Mouse (Mus musculus): ENCODE data around the gene Ftl1. TPM values are rescaled to one million over a fixed set of nuclear protein-coding genes. Genes with fewer than 3 reads are reported as not detected.

Ftl1 gene
- total and polyA plus RNA-seq, 3 experiments, result 31.2 to 1,027 (median 142) TPM

- Histone ChIP-seq H3K27me3 (replicated peaks) (no peaks in the 10 kb centered on the region), H3K36me3 (replicated peaks in 1 of 2; ENCODE audit: control insufficient read depth in 1 of 2, insufficient read depth in 1 of 2, low read length in 1 of 2) (peaks cover 24 to 44% of the 10 kb centered on the region in 2 experiments), H3K9ac (ENCODE audit: insufficient read depth, low read depth) (no peak overlapping the region), H3K79me2 (replicated peaks; ENCODE audit: control insufficient read depth, extremely low read depth, insufficient read depth, poor library complexity, severe bottlenecking) (no peaks in the 10 kb centered on the region), H3K9me3 (replicated peaks; ENCODE audit: low read length) (no peaks in the 10 kb centered on the region), H3K27ac (ENCODE audit: insufficient read depth, low read depth) (no peak overlapping the region), H3K4me1 (ENCODE audit: control insufficient read depth in 1 of 2, insufficient read depth in 2 of 2) (peaks cover 6 to 32% of the 10 kb centered on the region in 2 experiments; a peak in 3 of 4 replicates), H3K4me3 (replicated peaks in 1 of 3; ENCODE audit: low read depth in 2 of 3, low read length in 2 of 3, poor library complexity in 1 of 3) (no peak overlapping the region), H3K4me2 (ENCODE audit: insufficient read depth, low read depth, poor library complexity, severe bottlenecking) (no peak overlapping the region)
- in situ Hi-C loops (cut with MboI; ENCODE audit: low pct_ligation_motif_present, low pct_unique_long_range_greater_than_20kb, low sequenced_read_pairs) (no loop called here), dilution Hi-C loops (cut with MboI; ENCODE audit: extremely low pct_ligation_motif_present, extremely low pct_unique_long_range_greater_than_20kb, low sequenced_read_pairs) (no loop called here)
- no peak for DNase-seq (ENCODE audit: extremely low read depth)
- no peak for TF ChIP-seq ELF1 (IDR thresholded peaks at IDR 0.05; ENCODE audit: low read depth, low read length)
These were observed 29.9 kb upstream of the Ftl1 start for GRCm38 (mm10) chr7:45489578-45489977.

GRCm38 (mm10) chr7:45488293-45489204, 28.9 kb upstream of the Ftl1 start, which contains the start of gene Dhdh:
Gene Dhdh (minus strand): TSS chr7:45488805.
- H3K4me1 ChIP-seq (ENCODE audit: control insufficient read depth in 1 of 2, insufficient read depth in 2 of 2), result peaks cover 6 to 30% of the 10 kb centered on the region in 2 experiments; a peak in 3 of 4 replicates
- H3K4me2 ChIP-seq (ENCODE audit: insufficient read depth, low read depth, poor library complexity, severe bottlenecking), result peak within 1 kb of the TSS; percentile 60
- peak within 1 kb of the TSS; percentile 69 to 77 (median 74) for H3K4me3 ChIP-seq (replicated peaks in 1 of 3; ENCODE audit: low read depth in 2 of 3, low read length in 2 of 3, poor library complexity in 1 of 3)
- H3K9me3 ChIP-seq (replicated peaks; ENCODE audit: low read length), result no peaks in the 10 kb centered on the region
- H3K36me3 ChIP-seq (replicated peaks in 1 of 2; ENCODE audit: control insufficient read depth in 1 of 2, insufficient read depth in 1 of 2, low read length in 1 of 2), result peaks cover 15 to 36% of the 10 kb centered on the region in 2 experiments
- peak within 1 kb of the TSS; percentile 87 for H3K9ac ChIP-seq (ENCODE audit: insufficient read depth, low read depth)
- H3K27ac ChIP-seq (ENCODE audit: insufficient read depth, low read depth), result 0 out of 2 replicates have a peak within 1 kb of the TSS, but pooled peaks have one; percentile 1
- dilution Hi-C loops (cut with MboI; ENCODE audit: extremely low pct_ligation_motif_present, extremely low pct_unique_long_range_greater_than_20kb, low sequenced_read_pairs), result no loop called here
- TF ChIP-seq USF1 (IDR thresholded peaks at IDR 0.05; ENCODE audit: low read depth, low read length), result no peak
- peak; percentile 57; the same call in 1 of the 2 replicates for TF ChIP-seq SIN3A (IDR thresholded peaks at IDR 0.05; ENCODE audit: low read length)
- TF ChIP-seq EP300 (IDR thresholded peaks at IDR 0.05; ENCODE audit: low read length), result no peak
- no peak for TF ChIP-seq IRF4 (IDR thresholded peaks at IDR 0.05; ENCODE audit: low read depth, low read length)
- TF ChIP-seq POLR2AphosphoS2 (IDR thresholded peaks at IDR 0.05; ENCODE audit: low read depth, low read length), result peak; percentile 45; the same call in 1 of the 2 replicates
- TF ChIP-seq TCF12 (IDR thresholded peaks at IDR 0.05; ENCODE audit: low read depth, low read length), result peak; percentile 85
- TF ChIP-seq MXI1 (IDR thresholded peaks at IDR 0.05; ENCODE audit: low read depth, low read length), result 0 out of 2 replicates have a peak, but pooled peaks have one; percentile 16
- TF ChIP-seq RAD21 (IDR thresholded peaks at IDR 0.05; ENCODE audit: low read depth, low read length), result no peak
- no peak for TF ChIP-seq ETS1 (conservative IDR thresholded peaks at IDR 0.05; ENCODE audit: low read depth, low read length)
- TF ChIP-seq ZMIZ1 (IDR thresholded peaks at IDR 0.05; ENCODE audit: low read depth, low read length), result 0 out of 2 replicates have a peak, but pooled peaks have one; percentile 34
- no peak for TF ChIP-seq MYC (IDR thresholded peaks at IDR 0.05; ENCODE audit: low read depth, low read length)
- TF ChIP-seq NELFE (IDR thresholded peaks at IDR 0.05; ENCODE audit: low read depth, low read length), result peak; percentile 87
- TF ChIP-seq MEF2A (IDR thresholded peaks at IDR 0.05; ENCODE audit: borderline replicate concordance, low read depth, low read length), result no peak
- no peak for TF ChIP-seq JUND (conservative IDR thresholded peaks at IDR 0.05; ENCODE audit: low read depth, low read length)
- 0 out of 2 replicates have a peak, but pooled peaks have one; percentile 26 for TF ChIP-seq NRF1 (IDR thresholded peaks at IDR 0.05; ENCODE audit: low read depth, low read length)
- no peak for TF ChIP-seq RCOR1 (conservative IDR thresholded peaks at IDR 0.05; ENCODE audit: low read depth, low read length)
- TF ChIP-seq ELF1 (IDR thresholded peaks at IDR 0.05; ENCODE audit: low read depth, low read length), result no peak
- TF ChIP-seq TBP (conservative IDR thresholded peaks at IDR 0.05; ENCODE audit: low read depth, low read length), result peak; percentile 70; the same call in 1 of the 2 replicates
- TF ChIP-seq HCFC1 (IDR thresholded peaks at IDR 0.05; ENCODE audit: low read depth, low read length), result no peak; the same call in 1 of the 2 replicates
- TF ChIP-seq POLR2A (IDR thresholded peaks at IDR 0.05; ENCODE audit: low read depth, low read length), result peak; percentile 92
- no peaks in the 10 kb centered on the region for H3K79me2 ChIP-seq (replicated peaks; ENCODE audit: control insufficient read depth, extremely low read depth, insufficient read depth, poor library complexity, severe bottlenecking)
- peak; percentile 67 for DNase-seq (ENCODE audit: extremely low read depth)
- H3K27me3 ChIP-seq (replicated peaks), result no peaks in the 10 kb centered on the region
- in situ Hi-C loops (cut with MboI; ENCODE audit: low pct_ligation_motif_present, low pct_unique_long_range_greater_than_20kb, low sequenced_read_pairs), result no loop called here

All from CH12.LX (cell line).